Mouse (Mus musculus): ENCODE results near the gene Tec.
A peak's percentile ranks its signal among the peaks of the same experiment; 100 is the strongest.

Tec gene

GRCm38 (mm10) chr5:72736868-72737267 lies 131.4 kb downstream of the Tec start:
- no peak for DNase-seq (ENCODE audit: low spot score in 2 of 2)

DNA sequence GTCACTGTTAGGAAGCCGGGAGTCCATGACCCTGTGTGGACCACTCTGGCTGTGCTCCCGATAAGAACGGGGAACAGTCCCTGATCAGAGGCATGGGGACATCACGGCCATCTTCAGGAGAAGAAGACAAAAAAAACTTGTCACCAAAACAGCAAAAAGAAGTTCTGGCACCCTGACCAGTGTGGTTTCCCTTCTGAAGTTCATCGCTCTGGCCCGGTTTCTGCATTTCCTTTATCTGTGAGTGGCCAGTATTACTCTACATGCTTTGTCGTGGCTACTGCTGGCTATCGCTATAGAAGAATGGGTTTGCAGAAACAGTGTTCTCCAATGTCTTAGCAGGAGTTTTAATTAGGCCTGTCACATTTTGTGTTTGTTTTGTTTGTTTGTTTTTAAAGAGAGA lies 131.8 kb downstream of the Tec start:
- DNase-seq (ENCODE audit: low spot score in 2 of 2) = no peak

DNA sequence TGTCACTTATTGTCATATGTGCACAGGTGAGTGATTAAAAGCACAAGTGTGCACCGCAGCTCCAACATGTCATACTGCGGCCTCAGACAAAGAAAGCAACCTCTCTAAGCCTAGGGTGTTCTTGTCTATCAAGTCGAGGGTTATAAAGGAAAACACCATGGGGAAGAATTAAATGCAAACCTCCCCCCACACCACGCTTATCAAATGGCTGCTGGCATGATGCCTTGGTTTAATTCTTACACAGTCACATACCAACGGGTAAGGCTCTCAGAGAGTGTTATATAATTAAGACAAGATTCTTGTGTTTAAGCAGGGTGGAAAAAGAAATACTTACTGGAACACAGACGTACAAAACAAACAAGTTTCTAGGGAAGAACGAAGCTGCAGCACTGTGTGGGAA lies 132.5 kb downstream of the Tec start:
- no peak for DNase-seq (ENCODE audit: low spot score in 2 of 2)

DNA sequence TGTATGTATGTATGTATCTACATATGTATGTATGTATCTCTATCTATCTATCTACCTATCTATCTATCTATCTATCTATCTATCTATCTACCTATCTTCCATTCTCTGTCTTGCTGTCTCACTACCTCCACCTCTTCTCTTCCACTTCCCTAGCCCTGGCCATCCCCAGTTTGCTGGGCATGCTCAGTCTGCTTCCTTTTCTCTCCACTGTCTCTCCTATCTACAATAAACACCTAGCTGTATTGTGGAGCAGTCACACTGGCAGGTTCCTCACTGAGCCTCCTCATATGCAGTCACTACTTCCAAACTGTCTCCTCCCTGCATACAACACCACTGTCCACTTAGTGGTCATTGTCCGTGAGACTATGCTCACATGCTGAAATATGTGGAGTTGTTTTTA lies 135.4 kb downstream of the Tec start:
- no peak for DNase-seq (ENCODE audit: low spot score in 2 of 2)

GRCm38 (mm10) chr5:72725404-72725803 lies 142.9 kb downstream of the Tec start:
- no peak for DNase-seq (ENCODE audit: low spot score in 2 of 2)

GRCm38 (mm10) chr5:72723429-72723828 lies 144.9 kb downstream of the Tec start:
- DNase-seq (ENCODE audit: low spot score in 2 of 2) = no peak

DNA sequence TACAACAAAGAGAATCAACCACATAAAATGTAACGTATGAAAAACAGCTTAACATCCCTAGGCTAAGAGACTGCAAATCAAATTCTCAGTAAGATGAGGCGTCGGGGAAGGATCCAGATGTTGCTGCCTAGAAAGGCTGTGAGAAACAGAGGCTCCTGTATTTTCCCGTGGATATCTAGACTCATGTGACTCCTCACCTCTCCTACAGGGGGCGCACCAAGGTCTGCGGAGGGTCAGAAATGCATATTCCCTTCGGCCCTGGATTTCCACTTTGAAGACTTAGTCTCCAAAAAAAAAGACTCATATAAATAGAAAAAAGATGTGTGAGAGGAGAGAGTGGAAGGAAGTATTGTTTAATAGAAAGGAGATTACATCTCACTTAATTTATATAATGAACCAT lies 147.7 kb downstream of the Tec start:
- DNase-seq (ENCODE audit: low spot score in 2 of 2) = no peak

- peak in 1 of 2 experiments; percentile 20 for DNase-seq (ENCODE audit: low spot score in 2 of 2)
These were observed 157.6 kb downstream of the Tec start for GRCm38 (mm10) chr5:72710572-72711278.

- no peak for DNase-seq (ENCODE audit: low spot score in 2 of 2)
These were observed 158.3 kb downstream of the Tec start for GRCm38 (mm10) chr5:72709976-72710375.

- DNase-seq (ENCODE audit: low spot score in 2 of 2) = no peak
These were observed 158.8 kb downstream of the Tec start for GRCm38 (mm10) chr5:72709451-72709850.

GRCm38 (mm10) chr5:72706722-72707121 lies 161.6 kb downstream of the Tec start:
- DNase-seq (ENCODE audit: low spot score in 2 of 2) = no peak

GRCm38 (mm10) chr5:72706095-72706494 lies 162.2 kb downstream of the Tec start:
- no peak for DNase-seq (ENCODE audit: low spot score in 2 of 2)
